Mouse (Mus musculus): ENCODE data around the gene Nupr1. TPM values are rescaled to one million over a fixed set of nuclear protein-coding genes. Genes with fewer than 3 reads are reported as not detected.
A peak's percentile ranks its signal among the peaks of the same experiment; 100 is the strongest.

Gene Nupr1
- polyA plus RNA-seq, 1 experiment from 2014 or later, result 29.8 TPM

DNA sequence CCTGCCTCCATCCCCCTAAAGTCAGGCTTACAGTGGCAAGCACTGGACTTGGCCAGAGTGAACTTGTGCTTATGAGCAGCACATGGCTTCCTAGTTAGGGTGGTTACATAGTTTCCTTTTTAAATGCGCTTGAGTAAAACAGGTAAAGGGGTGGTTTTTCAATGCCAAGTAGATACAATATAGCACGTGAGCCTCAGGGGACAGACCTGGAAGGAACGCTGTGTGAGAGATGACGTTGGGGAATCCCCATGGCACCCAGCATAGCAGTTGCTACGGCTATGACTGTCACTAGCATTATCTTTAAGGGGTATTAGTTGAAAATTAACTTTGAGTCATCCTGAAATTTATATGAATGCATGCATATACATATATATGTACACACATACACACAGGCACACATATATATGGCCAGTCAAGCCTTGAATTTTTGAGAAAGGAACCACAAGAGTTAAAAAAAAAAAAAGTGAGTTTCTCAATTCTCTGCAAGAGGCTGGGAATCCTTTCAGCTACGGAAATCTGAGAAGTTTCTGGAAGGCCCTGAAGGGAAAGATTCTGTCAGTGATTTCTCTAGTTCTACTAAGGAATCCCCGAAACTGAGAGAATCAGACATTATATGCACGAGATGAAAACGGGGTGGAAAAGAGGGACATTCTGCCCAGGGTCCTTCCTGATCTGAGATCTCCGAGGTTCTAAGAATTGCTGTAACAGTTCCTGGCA lies 10.9 kb downstream of the Nupr1 start:
- ATAC-seq (ENCODE audit: insufficient number of reproducible peaks, low FRiP score, low TSS enrichment, low read depth), result no peak
- Histone ChIP-seq H3K36me3 (no peaks in the 10 kb centered on the region), H3K4me1 (peaks cover 8% of the 10 kb centered on the region; the same call in 1 of the 2 replicates), H3K9ac (no peak overlapping the region), H3K4me3 (no peak overlapping the region), H3K27me3 (no peaks in the 10 kb centered on the region), H3K9me3 (no peaks in the 10 kb centered on the region), H3K27ac (no peak overlapping the region), H3K4me2 (no peak overlapping the region)
- 66% methylated on average over 10 of the region's 10 CpGs for WGBS

DNA sequence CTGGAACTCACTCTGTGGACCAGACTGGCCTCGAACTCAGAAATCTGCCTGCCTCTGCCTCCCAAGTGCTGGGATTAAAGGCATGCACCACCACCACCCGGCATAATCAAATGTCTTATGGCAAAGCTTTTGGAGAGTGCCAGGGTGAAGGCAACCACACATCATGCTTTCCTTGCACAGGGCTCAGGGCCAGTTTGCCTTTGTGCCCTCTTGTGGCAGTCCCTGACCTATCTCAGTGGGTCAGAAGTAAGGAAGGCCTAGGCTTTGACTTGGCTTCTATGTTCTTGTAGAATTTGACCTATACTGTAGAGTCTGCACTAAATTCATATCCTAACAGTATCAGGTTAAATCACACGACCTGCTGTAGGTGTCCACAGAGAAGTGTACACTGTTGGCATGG lies 14.0 kb downstream of the Nupr1 start:
- H3K9ac ChIP-seq, result no peak overlapping the region
- WGBS, result 66% methylated on average over 3 of the region's 3 CpGs
- peaks cover 3% of the 10 kb centered on the region; the same call in 1 of the 2 replicates for H3K4me1 ChIP-seq
- no peak overlapping the region for H3K4me3 ChIP-seq
- ATAC-seq (ENCODE audit: insufficient number of reproducible peaks, low FRiP score, low TSS enrichment, low read depth), result no peak
- H3K9me3 ChIP-seq, result no peaks in the 10 kb centered on the region
- H3K27ac ChIP-seq, result no peak overlapping the region
- H3K27me3 ChIP-seq, result no peaks in the 10 kb centered on the region
- no peaks in the 10 kb centered on the region for H3K36me3 ChIP-seq
- H3K4me2 ChIP-seq, result no peak overlapping the region

DNA sequence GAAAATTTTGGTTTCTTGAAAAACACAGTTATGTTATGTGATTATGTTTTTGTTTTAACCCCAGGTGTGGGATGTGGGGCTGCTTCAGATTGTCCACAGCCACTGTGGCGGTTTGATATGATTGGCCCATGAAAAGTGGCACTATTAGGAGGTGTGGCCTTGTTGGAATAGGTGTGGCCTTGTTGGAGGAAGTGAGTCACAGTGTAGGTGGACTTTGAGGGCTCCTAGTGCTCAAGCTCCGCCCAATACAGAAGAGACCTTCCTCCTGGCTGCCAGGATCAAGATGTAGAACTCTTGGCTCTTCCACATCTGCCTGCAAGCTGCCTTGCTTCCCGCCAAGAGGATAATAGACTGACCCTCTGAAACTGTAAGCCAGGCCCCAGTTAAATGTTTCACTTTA lies 17.9 kb downstream of the Nupr1 start:
- no peaks in the 10 kb centered on the region for H3K36me3 ChIP-seq
- no peaks in the 10 kb centered on the region for H3K9me3 ChIP-seq
- 67% methylated on average over 3 of the region's 3 CpGs for WGBS
- H3K27me3 ChIP-seq, result no peaks in the 10 kb centered on the region
- H3K4me1 ChIP-seq, result no peaks in the 10 kb centered on the region
- H3K9ac ChIP-seq, result no peak overlapping the region
- no peak overlapping the region for H3K27ac ChIP-seq
- H3K4me3 ChIP-seq, result no peak overlapping the region
- no peak overlapping the region for H3K4me2 ChIP-seq
- ATAC-seq (ENCODE audit: insufficient number of reproducible peaks, low FRiP score, low TSS enrichment, low read depth), result no peak

DNA sequence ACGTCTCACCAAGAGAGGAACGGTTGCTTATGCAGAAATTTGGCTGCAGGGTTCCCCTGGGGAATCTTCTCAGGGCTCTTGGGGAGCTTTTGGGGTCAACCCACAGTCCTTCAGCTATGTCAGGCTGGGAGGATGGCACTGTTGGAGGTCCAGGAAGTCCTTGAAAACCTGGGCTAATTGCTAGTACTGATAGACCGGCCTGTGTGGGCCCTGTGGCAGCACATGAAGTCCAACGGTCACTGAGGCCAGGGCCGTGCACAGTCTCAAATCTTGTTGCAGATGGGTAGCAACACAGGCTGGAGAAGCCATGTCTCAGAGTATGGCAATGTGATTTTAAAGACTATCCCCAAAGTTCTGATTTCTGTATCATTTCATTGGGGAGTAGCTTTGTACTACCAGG lies 22.9 kb downstream of the Nupr1 start:
- no peaks in the 10 kb centered on the region for H3K27me3 ChIP-seq
- no peaks in the 10 kb centered on the region for H3K4me1 ChIP-seq
- ATAC-seq (ENCODE audit: insufficient number of reproducible peaks, low FRiP score, low TSS enrichment, low read depth), result no peak
- H3K4me3 ChIP-seq, result no peak overlapping the region
- H3K27ac ChIP-seq, result no peak overlapping the region
- H3K9ac ChIP-seq, result no peak overlapping the region
- no peaks in the 10 kb centered on the region for H3K36me3 ChIP-seq
- no peaks in the 10 kb centered on the region for H3K9me3 ChIP-seq
- WGBS, result 77% methylated on average over 5 of the region's 5 CpGs
- no peak overlapping the region for H3K4me2 ChIP-seq

DNA sequence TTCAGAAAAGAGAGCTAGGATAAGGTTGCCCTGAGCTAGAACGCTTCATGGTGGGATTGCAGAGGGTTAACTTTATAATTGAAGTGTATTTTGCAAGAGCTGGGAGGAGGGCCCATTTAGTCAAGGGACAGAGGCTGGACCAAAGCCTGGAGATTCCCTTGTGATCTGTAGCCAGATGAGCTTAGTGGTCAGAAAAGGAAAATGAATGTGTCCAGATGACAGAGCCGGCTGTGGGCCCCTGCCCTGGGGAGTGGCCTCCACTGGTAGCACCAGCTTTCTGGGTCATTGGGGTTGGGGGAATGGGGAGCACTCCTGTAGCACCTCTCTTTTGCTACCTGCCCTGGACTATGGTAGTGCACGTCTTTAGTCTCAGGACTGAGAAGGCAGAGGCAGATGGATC lies 23.6 kb downstream of the Nupr1 start:
- Histone ChIP-seq H3K9ac (no peak overlapping the region), H3K4me3 (no peak overlapping the region), H3K36me3 (no peaks in the 10 kb centered on the region), H3K27me3 (no peaks in the 10 kb centered on the region), H3K9me3 (no peaks in the 10 kb centered on the region), H3K4me2 (no peak overlapping the region), H3K27ac (no peak overlapping the region), H3K4me1 (no peaks in the 10 kb centered on the region)
- ATAC-seq (ENCODE audit: insufficient number of reproducible peaks, low FRiP score, low TSS enrichment, low read depth), result no peak
- WGBS, result 61% methylated on average over 3 of the region's 3 CpGs

DNA sequence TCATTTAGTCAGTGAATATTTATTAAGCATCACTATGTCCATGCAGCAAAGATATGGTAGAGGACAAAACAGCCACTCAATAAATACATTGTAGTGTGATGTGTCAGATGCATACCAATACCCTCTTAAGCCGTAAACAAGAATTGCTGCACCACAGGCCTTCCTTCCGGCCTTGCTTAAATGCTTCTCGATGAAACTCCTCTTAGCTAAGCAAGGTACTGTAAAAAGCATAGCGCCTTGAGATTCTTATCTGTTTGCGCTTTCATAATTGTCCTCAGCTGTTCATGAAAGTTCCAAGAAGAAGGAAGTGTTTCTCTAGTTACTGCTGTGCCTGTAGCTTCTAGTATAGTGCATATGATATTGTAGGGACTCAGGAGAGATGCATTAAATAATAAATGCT lies 24.1 kb downstream of the Nupr1 start:
- Histone ChIP-seq H3K4me3 (no peak overlapping the region), H3K27me3 (no peaks in the 10 kb centered on the region), H3K9ac (no peak overlapping the region), H3K9me3 (no peaks in the 10 kb centered on the region), H3K4me1 (no peaks in the 10 kb centered on the region), H3K4me2 (no peak overlapping the region), H3K36me3 (no peaks in the 10 kb centered on the region), H3K27ac (no peak overlapping the region)
- no peak for ATAC-seq (ENCODE audit: insufficient number of reproducible peaks, low FRiP score, low TSS enrichment, low read depth)
- WGBS, result 56% methylated on average over 5 of the region's 5 CpGs

DNA sequence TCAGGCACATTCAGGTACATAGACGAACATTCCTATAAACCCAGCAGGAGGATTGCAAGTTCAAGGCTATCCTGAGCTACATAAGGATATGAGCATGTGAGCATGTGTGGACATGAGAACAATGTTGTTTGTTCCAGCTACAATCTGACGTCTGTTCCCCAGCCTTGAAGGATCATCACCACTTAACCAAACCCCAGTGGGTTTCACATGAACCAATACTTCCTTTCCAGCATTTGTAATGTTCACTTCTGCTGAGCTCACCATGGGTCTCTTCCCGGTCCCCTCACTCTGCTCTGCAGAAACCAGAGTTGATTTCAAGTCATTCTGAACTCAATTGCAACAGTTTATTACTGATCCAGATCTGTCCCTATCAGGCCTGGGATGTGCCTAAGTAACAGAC lies 28.0 kb downstream of the Nupr1 start:
- no peaks in the 10 kb centered on the region for H3K4me1 ChIP-seq
- no peak for ATAC-seq (ENCODE audit: insufficient number of reproducible peaks, low FRiP score, low TSS enrichment, low read depth)
- H3K27ac ChIP-seq, result no peak overlapping the region
- H3K4me3 ChIP-seq, result no peak overlapping the region
- 78% methylated on average over 3 of the region's 3 CpGs for WGBS
- H3K27me3 ChIP-seq, result no peaks in the 10 kb centered on the region
- H3K9me3 ChIP-seq, result no peaks in the 10 kb centered on the region
- H3K4me2 ChIP-seq, result no peak overlapping the region
- H3K9ac ChIP-seq, result no peak overlapping the region
- H3K36me3 ChIP-seq, result no peaks in the 10 kb centered on the region

DNA sequence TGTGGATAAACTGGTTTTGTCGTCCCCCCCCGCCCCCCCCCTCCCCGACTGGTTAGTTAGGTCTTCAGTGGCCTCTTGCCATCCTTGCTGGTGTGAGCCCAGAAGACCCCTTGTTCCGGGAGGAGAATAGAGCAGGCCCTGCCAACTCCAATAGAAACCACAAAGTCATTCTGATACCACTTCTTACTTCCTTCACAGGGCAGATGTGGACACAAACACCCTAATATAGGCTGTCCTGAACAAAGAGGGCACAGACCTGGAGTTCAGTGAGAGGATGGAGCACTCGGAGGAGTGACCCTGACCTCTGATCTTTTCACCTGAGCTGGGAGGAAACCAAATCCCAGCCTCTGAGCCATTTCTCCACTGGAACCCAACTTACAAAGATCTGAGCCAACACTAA lies 28.8 kb downstream of the Nupr1 start:
- H3K27me3 ChIP-seq, result no peaks in the 10 kb centered on the region
- 53% methylated on average over 4 of the region's 5 CpGs for WGBS
- no peak overlapping the region for H3K9ac ChIP-seq
- no peak overlapping the region for H3K4me3 ChIP-seq
- no peaks in the 10 kb centered on the region for H3K4me1 ChIP-seq
- no peak for ATAC-seq (ENCODE audit: insufficient number of reproducible peaks, low FRiP score, low TSS enrichment, low read depth)
- H3K4me2 ChIP-seq, result no peak overlapping the region
- H3K9me3 ChIP-seq, result no peaks in the 10 kb centered on the region
- H3K27ac ChIP-seq, result no peak overlapping the region
- H3K36me3 ChIP-seq, result no peaks in the 10 kb centered on the region

DNA sequence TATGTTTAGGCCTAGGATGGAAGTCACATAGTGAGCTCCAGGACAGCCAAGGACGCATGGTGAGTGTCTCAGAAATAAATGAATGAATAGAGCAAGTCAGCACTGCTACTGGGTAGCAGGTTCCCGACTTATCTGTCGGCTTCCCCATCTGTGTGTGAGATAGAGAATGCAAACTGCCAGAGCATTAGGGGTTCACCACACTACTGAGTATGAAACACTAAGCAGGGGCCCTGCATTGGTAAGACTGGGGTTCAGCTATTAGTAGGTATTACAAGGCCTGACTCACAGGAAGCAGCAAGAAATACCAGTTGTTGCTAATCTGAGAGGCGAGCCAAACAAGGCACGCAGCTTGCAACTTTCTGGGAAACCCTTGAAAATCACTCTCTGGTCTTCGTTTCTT lies 31.7 kb downstream of the Nupr1 start:
- Histone ChIP-seq H3K4me2 (no peak overlapping the region), H3K36me3 (no peaks in the 10 kb centered on the region), H3K27ac (0 out of 2 replicates have a peak overlapping the region, but pooled peaks have one; percentile 12), H3K27me3 (0 out of 2 replicates have a peak, but pooled peaks cover 3% of the 10 kb centered on the region), H3K4me1 (no peaks in the 10 kb centered on the region), H3K4me3 (no peak overlapping the region), H3K9me3 (no peaks in the 10 kb centered on the region), H3K9ac (no peak overlapping the region)
- WGBS, result 79% methylated on average over 6 of the region's 6 CpGs
- ATAC-seq (ENCODE audit: insufficient number of reproducible peaks, low FRiP score, low TSS enrichment, low read depth), result no peak

DNA sequence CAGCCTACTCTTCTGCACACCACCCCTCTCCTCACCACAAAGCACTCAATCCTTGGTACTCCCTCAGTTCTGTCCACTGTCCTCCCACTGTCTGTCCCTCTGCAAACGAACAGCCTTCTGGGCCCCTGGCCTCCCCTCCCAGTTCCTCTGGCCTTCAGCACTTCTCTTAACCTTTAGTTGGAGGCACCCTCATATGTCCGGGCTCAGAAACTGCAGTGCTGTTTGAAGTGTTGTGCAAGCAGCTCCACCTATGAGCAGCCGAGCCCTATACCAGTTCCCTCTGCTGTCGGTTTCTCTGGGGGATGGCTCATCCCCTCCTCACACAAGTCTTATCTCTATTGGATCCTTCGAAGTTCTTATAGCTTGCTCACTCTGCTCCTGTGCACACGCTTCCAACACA lies 34.2 kb downstream of the Nupr1 start:
- H3K36me3 ChIP-seq, result no peaks in the 10 kb centered on the region
- no peak overlapping the region for H3K9ac ChIP-seq
- no peaks in the 10 kb centered on the region for H3K4me1 ChIP-seq
- no peak overlapping the region for H3K4me2 ChIP-seq
- ATAC-seq (ENCODE audit: insufficient number of reproducible peaks, low FRiP score, low TSS enrichment, low read depth), result no peak
- H3K4me3 ChIP-seq, result no peak overlapping the region
- no peak overlapping the region for H3K27ac ChIP-seq
- 51% methylated on average over 6 of the region's 6 CpGs for WGBS
- H3K9me3 ChIP-seq, result no peaks in the 10 kb centered on the region
- 0 out of 2 replicates have a peak, but pooled peaks cover 3% of the 10 kb centered on the region for H3K27me3 ChIP-seq

DNA sequence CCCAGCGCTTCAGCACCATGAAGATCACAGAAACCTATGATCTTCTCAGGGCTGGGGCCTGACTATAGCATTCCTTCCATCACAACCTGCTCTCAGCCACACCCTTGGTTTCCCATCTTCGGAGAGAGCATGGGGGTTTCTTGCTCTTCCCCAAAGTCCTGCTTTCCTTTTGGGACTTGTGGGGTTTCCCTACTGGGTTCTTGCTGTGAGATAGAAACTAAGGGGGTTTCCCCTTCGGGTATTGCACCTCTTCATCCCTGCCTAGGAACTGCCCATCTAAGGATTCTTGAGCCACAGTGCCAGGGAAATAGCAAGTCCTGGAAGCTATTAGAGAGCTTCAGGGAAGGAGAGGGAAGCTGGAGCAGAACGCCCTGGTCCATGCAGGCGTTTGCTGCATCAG lies 34.8 kb downstream of the Nupr1 start:
- H3K9ac ChIP-seq, result no peak overlapping the region
- no peak overlapping the region for H3K4me3 ChIP-seq
- no peaks in the 10 kb centered on the region for H3K4me1 ChIP-seq
- 76% methylated on average over 5 of the region's 5 CpGs for WGBS
- H3K4me2 ChIP-seq, result no peak overlapping the region
- no peaks in the 10 kb centered on the region for H3K9me3 ChIP-seq
- H3K36me3 ChIP-seq, result no peaks in the 10 kb centered on the region
- no peak overlapping the region for H3K27ac ChIP-seq
- no peak for ATAC-seq (ENCODE audit: insufficient number of reproducible peaks, low FRiP score, low TSS enrichment, low read depth)
- 0 out of 2 replicates have a peak, but pooled peaks cover 3% of the 10 kb centered on the region for H3K27me3 ChIP-seq

DNA sequence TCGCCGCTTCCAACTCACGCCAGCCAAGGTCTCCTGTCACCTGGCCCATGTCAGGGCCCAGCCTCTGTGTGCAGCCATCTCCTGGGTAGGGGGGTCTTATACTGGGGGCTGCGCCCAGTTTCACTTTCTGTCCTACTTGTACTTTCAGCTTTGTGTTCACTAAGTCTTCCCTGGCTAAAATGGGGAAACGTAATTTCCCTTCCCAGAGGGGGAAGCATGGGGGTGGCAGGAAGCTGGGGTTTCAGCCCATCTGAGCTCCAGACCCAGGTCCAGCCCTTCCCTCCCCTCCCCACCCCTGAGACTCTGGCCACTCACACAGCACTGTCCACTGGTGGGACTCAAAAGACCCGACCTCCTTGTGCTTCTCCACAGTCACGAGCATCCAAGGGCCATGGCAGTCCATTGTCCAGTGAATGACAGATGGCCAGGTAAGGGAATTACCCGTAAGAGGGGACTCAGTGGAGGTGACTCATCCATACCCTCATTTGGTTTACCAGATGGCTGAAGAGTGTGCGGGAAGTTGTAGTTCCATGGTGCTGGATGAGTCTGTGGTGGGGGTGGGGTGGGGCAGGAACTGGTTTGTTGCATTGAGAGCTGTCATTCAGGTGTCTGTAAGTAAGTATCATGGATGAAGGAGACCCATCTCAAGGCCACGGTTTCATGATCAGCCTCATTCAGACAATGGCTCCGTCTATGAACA lies 35.6 kb downstream of the Nupr1 start, which contains the start of gene Il27:
Gene Il27 (minus strand): TSS at position 80 of the 700 bp plus-strand sequence.
- Histone ChIP-seq H3K27ac (no peak within 1 kb of the TSS), H3K4me3 (no peak within 1 kb of the TSS), H3K4me1 (no peaks in the 10 kb centered on the region), H3K4me2 (no peak within 1 kb of the TSS), H3K9me3 (no peaks in the 10 kb centered on the region), H3K36me3 (no peaks in the 10 kb centered on the region), H3K27me3 (0 out of 2 replicates have a peak, but pooled peaks cover 3% of the 10 kb centered on the region), H3K9ac (no peak within 1 kb of the TSS)
- ATAC-seq (ENCODE audit: insufficient number of reproducible peaks, low FRiP score, low TSS enrichment, low read depth), result no peak
- WGBS, result 78% methylated on average over 11 of the region's 11 CpGs
